Mouse (Mus musculus): ENCODE data around the gene Sult2b1.

DNA sequence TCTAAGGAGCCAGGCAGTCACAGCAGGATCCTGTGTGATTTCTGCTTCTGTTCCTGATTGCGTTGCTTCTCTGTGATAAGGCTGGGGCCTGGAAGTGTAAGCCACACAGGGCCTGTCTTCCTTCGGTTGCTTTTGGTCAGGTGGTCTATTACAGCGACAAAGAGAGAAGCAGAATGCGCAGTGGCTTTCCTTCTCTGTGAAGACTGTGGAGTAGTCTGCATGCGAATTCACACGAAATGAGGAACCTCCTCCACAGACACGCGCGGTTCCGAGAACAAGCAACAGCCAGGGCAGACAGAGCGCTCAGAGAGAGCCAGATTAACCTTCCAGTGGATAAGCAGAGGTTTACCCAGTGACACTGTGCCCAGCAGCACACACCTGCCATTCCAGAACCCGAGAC lies 43.2 kb downstream of the Sult2b1 start:
- TF ChIP-seq CTCF (IDR thresholded peaks at IDR 0.05) (no peak), EP300 (IDR thresholded peaks at IDR 0.05) (no peak)
